Comparison of ENCODE assay signal across 15 mouse cellular contexts in the genomic region with DNA sequence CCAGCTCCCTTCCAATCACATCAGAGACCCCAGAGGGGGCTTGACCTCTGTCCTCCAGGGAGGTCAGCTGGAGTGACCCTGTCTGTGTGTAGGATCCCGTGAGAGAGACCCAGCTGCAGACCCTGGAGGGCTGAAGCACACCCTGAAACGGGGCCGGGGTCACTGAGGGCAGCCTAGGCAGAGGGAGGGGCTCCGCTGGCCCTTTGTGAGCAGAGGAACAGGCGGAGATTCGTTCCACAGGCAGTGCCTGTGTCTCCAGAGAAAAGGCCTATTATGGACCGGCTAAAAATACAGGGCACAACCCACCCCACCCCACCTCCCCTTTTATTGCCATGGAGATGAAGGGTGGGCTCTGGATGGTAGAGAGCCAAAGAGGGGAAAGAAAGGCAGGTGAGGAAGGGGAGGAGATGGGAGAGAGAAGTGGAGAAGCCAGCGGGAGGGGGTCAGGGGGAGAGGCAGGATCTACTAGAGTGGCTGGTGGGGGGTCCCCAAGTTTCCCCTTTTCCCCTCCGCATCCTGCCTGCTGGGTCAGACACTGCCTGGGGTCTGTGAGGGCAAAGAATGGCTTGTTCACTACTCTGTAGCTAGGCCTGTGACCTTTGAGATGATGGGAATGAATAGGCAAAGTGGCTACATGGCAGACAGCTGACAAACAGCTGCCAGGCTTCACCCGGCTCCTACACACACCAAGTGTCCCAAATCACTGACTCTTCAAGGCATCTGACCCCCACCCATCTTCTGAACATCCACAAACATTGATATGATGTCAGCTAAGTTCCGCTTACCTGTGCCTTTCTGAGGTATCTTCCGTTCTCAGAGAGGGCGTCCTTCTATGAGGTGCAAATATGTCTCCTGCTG. TPM values are rescaled to one million over a fixed set of nuclear protein-coding genes. Genes with fewer than 3 reads are reported as not detected.
DNase-seq lines count a peak whose midpoint lies in the region; ATAC-seq and TF ChIP-seq lines count a peak whose summit lies in the region.
"Had no signal": no experiment of that assay in that cellular context is flagged by ENCODE, and none has a peak within 500 bp of the region (broad histone marks: within the 10 kb centered on the region; RNA-seq: fewer than 3 reads in every experiment).

No protein-coding gene starts in this region.

- no peaks in the 10 kb centered on the region for H3K9me3 ChIP-seq in liver, embryonic 11.5 days (ENCODE audit: control insufficient read depth, low read length)
- H3K9me3 ChIP-seq in liver, embryonic 12.5 days (replicated peaks): no peaks in the 10 kb centered on the region
- H3K9me3 ChIP-seq in embryonic facial prominence, embryonic 14.5 days (ENCODE audit: control insufficient read depth, low read length): no peaks in the 10 kb centered on the region
- H3K9me3 ChIP-seq in limb, embryonic 13.5 days: no peaks in the 10 kb centered on the region
- H3K9me3 ChIP-seq in stomach, embryonic 15.5 days: no peaks in the 10 kb centered on the region

- peaks cover 13% of the 10 kb centered on the region for H3K4me1 ChIP-seq in liver, embryonic 11.5 days (replicated peaks; ENCODE audit: control insufficient read depth, insufficient read depth, low read length)
- peaks cover 8% of the 10 kb centered on the region; the same call in 1 of the 2 replicates for H3K4me1 ChIP-seq in liver, embryonic 12.5 days
- H3K4me1 ChIP-seq in embryonic facial prominence, embryonic 14.5 days (ENCODE audit: control insufficient read depth, insufficient read depth, low read length): 0 out of 2 replicates have a peak, but pooled peaks cover 7% of the 10 kb centered on the region
- peaks cover 24% of the 10 kb centered on the region for H3K4me1 ChIP-seq in limb, embryonic 13.5 days
- peaks cover 13% of the 10 kb centered on the region; the same call in 1 of the 2 replicates for H3K4me1 ChIP-seq in stomach, embryonic 15.5 days

- H3K4me2 ChIP-seq in liver, embryonic 11.5 days: 0 out of 2 replicates have a peak overlapping the region, but pooled peaks have one; percentile 4
- H3K4me2 ChIP-seq in liver, embryonic 12.5 days: no peak overlapping the region
- H3K4me2 ChIP-seq in embryonic facial prominence, embryonic 14.5 days (ENCODE audit: low read depth, low read length): no peak overlapping the region
- peak overlapping the region; percentile 9; the same call in 1 of the 2 replicates for H3K4me2 ChIP-seq in limb, embryonic 13.5 days (replicated peaks)
- H3K4me2 ChIP-seq in stomach, embryonic 15.5 days: no peak overlapping the region

- 61% methylated on average over 13 of the region's 13 CpGs for WGBS in liver, embryonic 11.5 days
- WGBS in liver, embryonic 12.5 days (ENCODE audit: insufficient replicate concordance): 49% methylated on average over 13 of the region's 13 CpGs
- WGBS in embryonic facial prominence, embryonic 14.5 days: 33% methylated on average over 12 of the region's 13 CpGs
- WGBS in limb, embryonic 13.5 days: 40% methylated on average over 13 of the region's 13 CpGs
- WGBS in stomach, embryonic 15.5 days: 47% methylated on average over 12 of the region's 13 CpGs

- intact Hi-C loops in left cerebral cortex, adult 2 months (cut with DNase I): no loop called here

- no peaks in the 10 kb centered on the region for H3K36me3 ChIP-seq in liver, embryonic 11.5 days (ENCODE audit: control insufficient read depth, insufficient read depth, low read length)
- no peaks in the 10 kb centered on the region for H3K36me3 ChIP-seq in liver, embryonic 12.5 days
- no peaks in the 10 kb centered on the region for H3K36me3 ChIP-seq in embryonic facial prominence, embryonic 14.5 days (ENCODE audit: control insufficient read depth, insufficient read depth, low read length)
- H3K36me3 ChIP-seq in limb, embryonic 13.5 days: no peaks in the 10 kb centered on the region
- no peaks in the 10 kb centered on the region for H3K36me3 ChIP-seq in stomach, embryonic 15.5 days

- no peak overlapping the region for H3K4me3 ChIP-seq in liver, embryonic 11.5 days (ENCODE audit: low read depth, low read length)
- no peak overlapping the region for H3K4me3 ChIP-seq in liver, embryonic 12.5 days
- no peak overlapping the region for H3K4me3 ChIP-seq in embryonic facial prominence, embryonic 14.5 days (ENCODE audit: low read depth, low read length)
- no peak overlapping the region for H3K4me3 ChIP-seq in limb, embryonic 13.5 days
- no peak overlapping the region for H3K4me3 ChIP-seq in stomach, embryonic 15.5 days (replicated peaks)
- H3K4me3 ChIP-seq in left cerebral cortex, adult 2 months: no peak overlapping the region

- no peak for ATAC-seq in liver, embryonic 11.5 days (replicated peaks; ENCODE audit: low FRiP score)
- no peak for ATAC-seq in liver, embryonic 12.5 days
- ATAC-seq in embryonic facial prominence, embryonic 14.5 days (ENCODE audit: low read depth): peak; percentile 77; the same call in 1 of the 2 replicates
- no peak for ATAC-seq in limb, embryonic 13.5 days (ENCODE audit: low FRiP score, low read depth)
- ATAC-seq in stomach, embryonic 15.5 days (ENCODE audit: insufficient read depth, low FRiP score, low read depth): 0 out of 2 replicates have a peak, but pooled peaks have one; percentile 28
- no peak for ATAC-seq in megakaryocyte-erythroid progenitor cell, adult 5-6 weeks (replicated peaks; ENCODE audit: low FRiP score, low TSS enrichment, poor library complexity, severe bottlenecking)

- no peaks in the 10 kb centered on the region for H3K27me3 ChIP-seq in liver, embryonic 11.5 days (replicated peaks; ENCODE audit: control insufficient read depth, insufficient read depth, low read length)
- H3K27me3 ChIP-seq in liver, embryonic 12.5 days (replicated peaks): peaks cover 12% of the 10 kb centered on the region
- H3K27me3 ChIP-seq in embryonic facial prominence, embryonic 14.5 days (replicated peaks; ENCODE audit: control insufficient read depth, insufficient read depth, low read length): no peaks in the 10 kb centered on the region
- 0 out of 2 replicates have a peak, but pooled peaks cover 9% of the 10 kb centered on the region for H3K27me3 ChIP-seq in limb, embryonic 13.5 days
- H3K27me3 ChIP-seq in stomach, embryonic 15.5 days (replicated peaks): no peaks in the 10 kb centered on the region

- H3K27ac ChIP-seq in liver, embryonic 11.5 days (ENCODE audit: low read depth, low read length): no peak overlapping the region
- no peak overlapping the region for H3K27ac ChIP-seq in liver, embryonic 12.5 days
- no peak overlapping the region for H3K27ac ChIP-seq in embryonic facial prominence, embryonic 14.5 days (replicated peaks; ENCODE audit: low read depth, low read length)
- no peak overlapping the region for H3K27ac ChIP-seq in limb, embryonic 13.5 days
- H3K27ac ChIP-seq in stomach, embryonic 15.5 days: no peak overlapping the region
- no peak overlapping the region for H3K27ac ChIP-seq in left cerebral cortex, adult 2 months

- H3K9ac ChIP-seq in liver, embryonic 11.5 days (ENCODE audit: low read depth, low read length): no peak overlapping the region
- H3K9ac ChIP-seq in liver, embryonic 12.5 days: no peak overlapping the region
- H3K9ac ChIP-seq in embryonic facial prominence, embryonic 14.5 days (ENCODE audit: low read depth, low read length): 0 out of 2 replicates have a peak overlapping the region, but pooled peaks have one; percentile 37
- no peak overlapping the region for H3K9ac ChIP-seq in limb, embryonic 13.5 days
- no peak overlapping the region for H3K9ac ChIP-seq in stomach, embryonic 15.5 days

- no peak for DNase-seq in liver, embryonic 11.5 days (ENCODE audit: low spot score)
- DNase-seq in embryonic facial prominence, embryonic 14.5 days (ENCODE audit: low spot score): peak; percentile 67
- DNase-seq in urinary bladder, postnatal 4 days (ENCODE audit: low spot score in 2 of 2): no peak
- no peak for DNase-seq in left cerebral cortex, adult 2 months (ENCODE audit: extremely low spot score in 1 of 2, low spot score in 2 of 2)
- DNase-seq: adrenal gland, postnatal 14 days; cerebellum, adult 9-11 months; kidney, adult 18-20 months; right cerebral cortex, postnatal 14 days; thymus, adult 18-20 months had no signal

- TF ChIP-seq CTCF in left cerebral cortex, adult 2 months (IDR thresholded peaks at IDR 0.05): no peak

RNA-seq across cellular contexts. Expression of a gene that starts 16.6 kb away (rescaled TPM):
- 69.6 and 71.3 TPM in 2 replicates for polyA plus RNA-seq in liver, embryonic 11.5 days (2014; fragmentation: Nextera tagmentation; extraction: Ambion mirVana)
- polyA plus RNA-seq in liver, embryonic 12.5 days (2016; fragmentation: Nextera tagmentation; extraction: Ambion mirVana): 49.0 and 51.6 TPM in 2 replicates
- 65.5 and 83.4 TPM in 2 replicates for polyA plus RNA-seq in embryonic facial prominence, embryonic 14.5 days (2014; fragmentation: Nextera tagmentation; extraction: Ambion mirVana)
- 87.0 and 92.3 TPM in 2 replicates for polyA plus RNA-seq in limb, embryonic 13.5 days (2015; fragmentation: Nextera tagmentation; extraction: Ambion mirVana)
- polyA plus RNA-seq in stomach, embryonic 15.5 days (2015; fragmentation: Nextera tagmentation; extraction: Ambion mirVana): 67.2 and 76.5 TPM in 2 replicates
- total RNA-seq in megakaryocyte-erythroid progenitor cell, adult 5-6 weeks (2014; fragmentation: Nextera tagmentation): 31.9 and 56.8 TPM in 2 replicates
- 18.3 and 54.6 TPM in 2 replicates for total RNA-seq in megakaryocyte-erythroid progenitor cell, adult 5-6 weeks (2017)
- total RNA-seq in left cerebral cortex, adult 2 months (2021): 10 to 100 TPM; 28.6 to 30.0 TPM

RNA-seq across cellular contexts. Expression of a gene that starts 28.2 kb away (rescaled TPM):
- polyA plus RNA-seq in liver, embryonic 11.5 days (2014; fragmentation: Nextera tagmentation; extraction: Ambion mirVana): 1.8 and 2.2 TPM in 2 replicates
- polyA plus RNA-seq in liver, embryonic 12.5 days (2016; fragmentation: Nextera tagmentation; extraction: Ambion mirVana): 2.4 and 3.2 TPM in 2 replicates
- 3.1 and 4.7 TPM in 2 replicates for polyA plus RNA-seq in embryonic facial prominence, embryonic 14.5 days (2014; fragmentation: Nextera tagmentation; extraction: Ambion mirVana)
- 0.60 and 0.97 TPM in 2 replicates for polyA plus RNA-seq in limb, embryonic 13.5 days (2015; fragmentation: Nextera tagmentation; extraction: Ambion mirVana)
- polyA plus RNA-seq in stomach, embryonic 15.5 days (2015; fragmentation: Nextera tagmentation; extraction: Ambion mirVana): 55.2 and 65.6 TPM in 2 replicates
- total RNA-seq in megakaryocyte-erythroid progenitor cell, adult 5-6 weeks (2014; fragmentation: Nextera tagmentation): not detected in 2 replicates
- total RNA-seq in megakaryocyte-erythroid progenitor cell, adult 5-6 weeks (2017): not detected in 2 replicates
- total RNA-seq in left cerebral cortex, adult 2 months (2021): not detected
- total RNA-seq: gastrocnemius, adult 8-10 months; left cerebral cortex, postnatal 36 days had no signal

RNA-seq across cellular contexts. Expression of a gene that starts 44.1 kb away (rescaled TPM):
- polyA plus RNA-seq in liver, embryonic 11.5 days (2014; fragmentation: Nextera tagmentation; extraction: Ambion mirVana): 206 and 226 TPM in 2 replicates
- polyA plus RNA-seq in liver, embryonic 12.5 days (2016; fragmentation: Nextera tagmentation; extraction: Ambion mirVana): 528 and 553 TPM in 2 replicates
- 26.8 and 27.4 TPM in 2 replicates for polyA plus RNA-seq in embryonic facial prominence, embryonic 14.5 days (2014; fragmentation: Nextera tagmentation; extraction: Ambion mirVana)
- 21.2 and 25.0 TPM in 2 replicates for polyA plus RNA-seq in limb, embryonic 13.5 days (2015; fragmentation: Nextera tagmentation; extraction: Ambion mirVana)
- polyA plus RNA-seq in stomach, embryonic 15.5 days (2015; fragmentation: Nextera tagmentation; extraction: Ambion mirVana): 63.6 and 85.7 TPM in 2 replicates
- 13.7 and 18.5 TPM in 2 replicates for total RNA-seq in megakaryocyte-erythroid progenitor cell, adult 5-6 weeks (2014; fragmentation: Nextera tagmentation)
- 25.9 and 29.0 TPM in 2 replicates for total RNA-seq in megakaryocyte-erythroid progenitor cell, adult 5-6 weeks (2017)
- total RNA-seq in left cerebral cortex, adult 2 months (2021): 10 to 100 TPM; 40.0 to 40.2 TPM

RNA-seq across cellular contexts. Expression of a gene that starts 50.0 kb away (rescaled TPM):
- polyA plus RNA-seq in liver, embryonic 11.5 days (2014; fragmentation: Nextera tagmentation; extraction: Ambion mirVana): 33.6 and 41.2 TPM in 2 replicates
- polyA plus RNA-seq in liver, embryonic 12.5 days (2016; fragmentation: Nextera tagmentation; extraction: Ambion mirVana): 25.6 and 26.7 TPM in 2 replicates
- 228 and 237 TPM in 2 replicates for polyA plus RNA-seq in embryonic facial prominence, embryonic 14.5 days (2014; fragmentation: Nextera tagmentation; extraction: Ambion mirVana)
- 140 and 149 TPM in 2 replicates for polyA plus RNA-seq in limb, embryonic 13.5 days (2015; fragmentation: Nextera tagmentation; extraction: Ambion mirVana)
- 124 and 125 TPM in 2 replicates for polyA plus RNA-seq in stomach, embryonic 15.5 days (2015; fragmentation: Nextera tagmentation; extraction: Ambion mirVana)
- not detected in 2 replicates for total RNA-seq in megakaryocyte-erythroid progenitor cell, adult 5-6 weeks (2014; fragmentation: Nextera tagmentation)
- total RNA-seq in megakaryocyte-erythroid progenitor cell, adult 5-6 weeks (2017): 1.0 and 3.2 TPM in 2 replicates
- 1 to 10 TPM; 4.8 to 5.0 TPM for total RNA-seq in left cerebral cortex, adult 2 months (2021)

Comparison
In these comparisons a context has a peak if more than half of its experiments do, and no peak if none do; other contexts are left out.
1. H3K4me2 ChIP-seq: peak in liver, embryonic 11.5 days (single experiment) and limb, embryonic 13.5 days (single experiment); none in liver, embryonic 12.5 days (single experiment), embryonic facial prominence, embryonic 14.5 days (single experiment) and stomach, embryonic 15.5 days (single experiment).
2. ATAC-seq: peak in embryonic facial prominence, embryonic 14.5 days (single experiment) and stomach, embryonic 15.5 days (single experiment); none in liver, embryonic 11.5 days (single experiment), liver, embryonic 12.5 days (single experiment), limb, embryonic 13.5 days (single experiment) and megakaryocyte-erythroid progenitor cell, adult 5-6 weeks (single experiment).